Mouse (Mus musculus) hindlimb bud, embryonic 11.5 days (tissue): ENCODE measurements around the gene Frk.
"Not testable (repeated sequence)": the region's sequence is repeated elsewhere in the genome, so short reads cannot be mapped to it uniquely, and the experiment has no call there.

Source experiments
- DNase-seq: peaks from one replicate; pipeline ENCODE4 v3.0.0-alpha.2; 2012; ENCODE audit warnings: low read depth, low spot score; ENCODE audit errors: extremely low spot score

Frk gene

DNA sequence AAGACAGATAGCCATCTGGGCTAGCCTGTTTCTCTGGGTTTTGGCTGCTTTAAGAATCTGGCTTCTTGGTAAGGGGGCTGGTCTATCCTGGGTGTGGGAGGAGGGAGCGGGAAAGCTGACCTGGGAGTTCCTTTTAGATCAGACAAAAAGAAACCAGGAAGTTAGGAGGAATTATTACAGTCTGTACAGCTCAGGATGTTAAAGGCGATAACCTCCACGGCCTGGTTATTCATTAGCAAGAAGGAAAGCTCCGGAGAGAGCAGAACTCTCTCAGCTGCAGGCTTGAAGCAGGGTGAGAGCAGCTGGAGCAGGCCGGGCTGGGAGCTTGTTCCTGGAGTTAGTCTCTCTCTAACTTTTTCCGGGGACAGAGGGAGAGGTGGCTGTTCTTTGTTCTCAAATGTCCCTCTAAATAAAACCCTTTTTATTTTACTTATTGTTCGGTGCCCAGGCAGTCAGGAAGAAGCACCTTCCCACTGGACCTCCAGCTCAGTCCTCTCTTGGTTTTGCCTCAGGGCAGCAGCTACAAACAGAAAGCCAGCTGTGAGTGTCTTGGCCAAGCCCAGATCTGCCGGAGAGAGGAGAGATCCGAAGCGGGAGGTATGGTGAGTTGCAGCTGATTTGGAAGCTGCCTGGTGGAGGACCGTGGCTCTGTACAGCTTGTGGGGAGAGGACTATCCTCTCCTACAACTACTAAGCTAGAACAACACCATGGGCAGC lies at the start of gene Frk:
Gene Frk, plus strand, starts transcription at position 103 of the 717 bp plus-strand sequence.
- no peak for DNase-seq

GRCm38 (mm10) chr10:34434191-34434590 lies 49.0 kb upstream of the Frk start:
- DNase-seq, result not testable (repeated sequence)

DNA sequence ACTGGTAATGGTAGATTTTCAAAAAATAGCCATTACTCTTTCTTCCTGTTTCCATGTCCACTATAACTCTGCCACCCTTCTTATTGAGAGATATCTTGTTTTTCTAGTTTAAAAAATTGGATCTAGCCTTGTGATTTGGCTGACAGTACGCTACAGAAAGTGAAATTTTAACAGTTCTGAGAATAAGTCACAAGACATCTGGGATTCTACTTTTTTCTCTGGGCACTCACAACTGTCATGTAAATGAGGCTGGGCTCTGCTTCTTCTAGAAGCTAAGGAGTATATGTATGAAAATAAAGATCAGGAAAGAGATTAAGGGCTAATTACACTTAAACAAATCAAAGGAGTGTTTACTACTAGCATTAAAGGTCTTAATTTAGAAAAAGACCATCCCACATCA lies 33.7 kb upstream of the Frk start:
- DNase-seq, result no peak

- no peak for DNase-seq
Observed at GRCm38 (mm10) chr10:34461451-34461850, 21.7 kb upstream of the Frk start.

GRCm38 (mm10) chr10:34464321-34464720 lies 18.9 kb upstream of the Frk start:
- DNase-seq, result no peak

DNA sequence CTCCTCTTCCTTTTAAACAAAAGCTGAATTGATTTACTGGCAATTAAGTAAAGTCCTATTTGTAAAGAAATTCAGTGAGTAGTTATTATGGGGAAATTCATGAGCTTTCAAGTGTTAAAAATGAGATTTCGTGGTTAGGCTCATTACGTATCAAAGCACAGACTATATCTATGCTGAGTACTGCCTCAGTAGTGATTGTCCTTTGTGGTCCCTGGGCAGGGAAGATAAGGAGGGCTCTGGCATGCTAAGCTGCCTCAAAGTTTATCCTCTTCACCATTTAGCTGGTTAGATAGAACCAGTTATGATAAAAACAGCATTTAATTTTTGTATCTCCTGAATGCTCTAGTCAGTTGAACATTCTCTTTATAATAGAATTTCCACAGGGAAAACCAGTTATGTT lies 14.2 kb upstream of the Frk start:
- no peak for DNase-seq

DNA sequence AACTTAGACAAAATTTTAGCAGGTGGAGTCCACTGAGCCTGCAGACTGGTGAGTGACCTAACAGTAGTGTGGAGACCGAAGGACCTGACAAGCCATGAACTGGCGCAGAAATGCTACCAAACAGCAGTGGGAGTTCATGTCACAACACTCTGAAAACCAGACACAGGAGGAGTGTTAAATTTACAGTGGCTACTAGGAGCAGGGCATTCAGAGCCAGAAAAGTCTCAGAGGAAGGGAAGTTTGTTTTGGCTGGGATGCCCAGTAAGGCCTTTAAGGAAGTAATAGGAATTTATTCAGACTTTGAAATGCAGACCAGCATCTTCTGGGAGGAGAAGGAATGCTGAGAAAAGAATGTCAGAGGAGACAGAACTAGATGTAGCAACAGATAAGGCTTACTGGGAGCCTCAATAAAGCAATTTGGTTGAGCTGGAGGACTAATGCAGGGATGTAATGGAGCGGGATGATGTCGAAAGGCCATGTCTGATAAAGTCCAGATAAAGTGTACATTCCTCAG lies 3.2 kb upstream of the Frk start:
- DNase-seq, result no peak

DNA sequence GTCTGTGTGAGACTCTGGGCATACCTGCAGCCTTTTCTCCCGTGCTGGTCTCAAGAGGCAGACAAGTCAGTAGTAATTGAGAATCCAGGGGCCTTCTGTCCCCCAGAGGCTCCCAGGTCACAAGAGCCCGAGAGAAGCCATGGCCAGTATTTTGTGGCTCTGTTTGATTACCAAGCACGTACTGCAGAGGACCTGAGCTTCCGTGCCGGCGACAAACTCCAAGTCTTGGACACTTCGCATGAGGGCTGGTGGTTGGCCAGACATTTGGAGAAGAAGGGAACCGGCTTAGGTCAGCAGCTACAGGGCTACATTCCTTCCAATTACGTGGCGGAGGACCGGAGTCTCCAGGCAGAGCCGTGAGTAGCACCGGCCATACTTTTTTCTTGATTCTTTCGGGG lies 814 bp downstream of the Frk start:
- DNase-seq, result no peak

DNA sequence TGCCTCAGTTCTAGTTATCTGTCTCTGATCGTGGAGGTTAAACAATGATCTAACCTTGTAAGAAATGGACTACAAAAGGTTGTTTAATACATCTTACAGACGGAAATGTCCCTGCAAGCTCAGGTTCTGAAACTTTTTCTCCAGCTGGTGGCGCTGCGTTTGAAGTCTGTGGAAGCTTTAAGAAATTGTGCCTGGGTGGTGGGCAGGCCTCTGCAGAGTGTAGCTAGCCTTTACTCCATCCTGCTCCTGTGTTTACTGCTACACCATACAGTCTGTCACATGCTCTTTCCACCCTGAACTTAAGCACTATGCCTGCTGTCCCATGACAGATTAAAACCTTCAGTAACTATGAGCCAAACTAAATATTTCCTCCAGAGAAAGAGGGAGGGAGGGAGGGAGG lies 1.9 kb downstream of the Frk start:
- DNase-seq, result no peak

- DNase-seq, result no peak
Observed at GRCm38 (mm10) chr10:34507807-34508206, 24.6 kb downstream of the Frk start.

GRCm38 (mm10) chr10:34508593-34508992 lies 25.4 kb downstream of the Frk start:
- DNase-seq, result no peak

- DNase-seq, result no peak
Observed at GRCm38 (mm10) chr10:34509256-34509655, 26.1 kb downstream of the Frk start.

- no peak for DNase-seq
Observed at GRCm38 (mm10) chr10:34511192-34511591, 28.0 kb downstream of the Frk start.

- DNase-seq, result peak; percentile 63
Observed at GRCm38 (mm10) chr10:34512551-34512950, 29.4 kb downstream of the Frk start.

GRCm38 (mm10) chr10:34525598-34525997 lies 42.4 kb downstream of the Frk start:
- no peak for DNase-seq

- DNase-seq, result no peak
Observed at GRCm38 (mm10) chr10:34531766-34532165, 48.6 kb downstream of the Frk start.

DNA sequence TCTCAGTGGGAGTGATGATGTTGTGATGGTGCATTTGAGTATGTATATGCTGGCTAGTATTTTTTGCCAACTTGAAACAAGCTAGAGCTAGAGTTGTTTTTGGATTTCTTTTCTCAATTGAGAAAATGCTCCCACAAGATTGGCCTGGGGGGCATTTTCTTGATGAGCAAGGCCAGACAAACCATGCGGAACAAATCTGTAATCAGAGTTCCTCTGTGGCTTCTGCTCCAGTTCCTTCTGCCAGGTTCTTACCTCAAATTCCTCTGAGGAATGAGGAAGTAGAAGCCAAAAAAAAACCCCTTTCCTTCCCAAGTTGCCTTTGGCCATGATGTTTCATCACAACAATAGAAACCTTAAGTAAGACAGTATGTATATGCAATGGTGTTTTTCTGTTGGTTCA lies 49.3 kb downstream of the Frk start:
- no peak for DNase-seq

- DNase-seq, result no peak
Observed at GRCm38 (mm10) chr10:34540687-34541086, 57.5 kb downstream of the Frk start.

GRCm38 (mm10) chr10:34541717-34542490 lies 58.7 kb downstream of the Frk start:
- DNase-seq, result no peak

- no peak for DNase-seq
Observed at GRCm38 (mm10) chr10:34550612-34551011, 67.4 kb downstream of the Frk start.

DNA sequence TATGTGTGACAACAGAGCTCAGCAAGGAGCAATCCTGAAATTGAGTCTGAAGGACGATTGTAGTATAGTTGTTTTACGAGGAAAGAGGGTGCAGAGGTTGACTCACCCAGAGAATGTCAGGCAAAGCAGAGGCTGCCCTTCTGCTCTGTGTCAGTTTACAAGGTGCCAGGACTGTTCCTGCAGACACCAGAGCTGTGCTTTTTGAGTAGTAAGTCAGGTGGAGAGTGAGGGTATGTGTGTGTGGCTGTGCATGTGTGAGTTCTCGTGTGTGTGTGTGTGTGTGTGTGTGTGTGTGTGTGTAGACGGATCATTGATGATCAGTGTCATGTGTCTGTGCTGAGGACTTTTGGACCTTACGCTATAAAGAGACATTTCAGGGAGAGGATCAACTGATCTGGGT lies 68.4 kb downstream of the Frk start:
- DNase-seq, result no peak

- no peak for DNase-seq
Observed at GRCm38 (mm10) chr10:34563518-34564176, 80.4 kb downstream of the Frk start.
